Mouse (Mus musculus): ENCODE data around the gene Spata25.

DNA sequence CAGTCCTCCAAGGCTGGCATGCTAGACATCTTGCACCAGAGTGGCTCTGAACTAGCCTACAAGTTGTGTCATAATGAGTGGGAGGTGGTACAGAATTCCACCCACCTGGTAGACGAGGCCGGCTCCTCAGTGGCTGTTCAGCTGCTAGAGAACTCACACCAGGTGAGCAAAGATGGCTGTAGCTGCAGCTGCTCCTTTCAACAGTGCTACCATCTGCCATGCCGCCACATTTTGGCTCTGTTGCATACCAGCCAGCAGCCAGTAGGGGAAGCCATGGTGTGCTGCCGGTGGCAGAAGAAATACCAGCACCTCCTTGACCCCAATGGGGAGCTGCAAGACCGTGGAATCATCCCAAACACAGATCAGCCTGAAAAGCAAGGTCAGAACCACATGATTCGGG lies 7.3 kb downstream of the Spata25 start:
- TF ChIP-seq MAX (IDR thresholded peaks at IDR 0.05; ENCODE audit: low read depth) (no peak), POLR2A (IDR thresholded peaks at IDR 0.05; ENCODE audit: insufficient read length, low read depth) (no peak), CEBPB (IDR thresholded peaks at IDR 0.05; ENCODE audit: insufficient read depth, poor library complexity, severe bottlenecking) (no peak), POLR2AphosphoS2 (IDR thresholded peaks at IDR 0.05; ENCODE audit: insufficient read length, low read depth) (no peak), TCF3 (IDR thresholded peaks at IDR 0.05; ENCODE audit: insufficient read length, low read depth) (no peak), MYOD1 (IDR thresholded peaks at IDR 0.05; ENCODE audit: control insufficient read depth in 1 of 3, insufficient read length in 2 of 3, low read depth in 2 of 3) (no peak), REST (IDR thresholded peaks at IDR 0.05; ENCODE audit: insufficient read depth, insufficient read length) (no peak), TCF12 (IDR thresholded peaks at IDR 0.05; ENCODE audit: insufficient read depth, poor library complexity, severe bottlenecking) (no peak), E2F4 (IDR thresholded peaks at IDR 0.05; ENCODE audit: insufficient read depth) (no peak)
